ENCODE assay signal across 10 mouse cellular contexts in genomic region chr13:51311679-51312255, GRCm38 (mm10).
DNase-seq lines count a peak whose midpoint lies in the region; ATAC-seq lines count a peak whose summit lies in the region.
"Had no signal": no experiment of that assay in that cellular context is flagged by ENCODE, and none has a peak within 500 bp of the region (broad histone marks: within the 10 kb centered on the region; RNA-seq: fewer than 3 reads in every experiment).

No protein-coding gene starts in this region.

- no peaks in the 10 kb centered on the region for H3K27me3 ChIP-seq in midbrain, embryonic 10.5 days (ENCODE audit: low read depth, poor library complexity, severe bottlenecking)
- H3K27me3 ChIP-seq in midbrain, embryonic 11.5 days (ENCODE audit: control insufficient read depth, insufficient read depth, low read length): no peaks in the 10 kb centered on the region
- H3K27me3 ChIP-seq in heart, embryonic 11.5 days (ENCODE audit: control insufficient read depth, insufficient read depth, low read length): no peaks in the 10 kb centered on the region
- H3K27me3 ChIP-seq in kidney, embryonic 15.5 days: no peaks in the 10 kb centered on the region
- H3K27me3 ChIP-seq: hindbrain, embryonic 12.5 days had no signal

- no peaks in the 10 kb centered on the region for H3K36me3 ChIP-seq in midbrain, embryonic 10.5 days
- H3K36me3 ChIP-seq in midbrain, embryonic 11.5 days (ENCODE audit: control insufficient read depth, insufficient read depth, low read length): no peaks in the 10 kb centered on the region
- H3K36me3 ChIP-seq in heart, embryonic 11.5 days (ENCODE audit: control insufficient read depth, insufficient read depth, low read length): no peaks in the 10 kb centered on the region
- no peaks in the 10 kb centered on the region for H3K36me3 ChIP-seq in kidney, embryonic 15.5 days
- H3K36me3 ChIP-seq: hindbrain, embryonic 12.5 days had no signal

- peaks cover 49% of the 10 kb centered on the region for H3K4me1 ChIP-seq in midbrain, embryonic 10.5 days
- peaks cover 21% of the 10 kb centered on the region for H3K4me1 ChIP-seq in midbrain, embryonic 11.5 days (ENCODE audit: control insufficient read depth, insufficient read depth, low read length)
- H3K4me1 ChIP-seq in heart, embryonic 11.5 days (ENCODE audit: control insufficient read depth, insufficient read depth, low read length): peaks cover 31% of the 10 kb centered on the region
- H3K4me1 ChIP-seq in kidney, embryonic 15.5 days: peaks cover 61% of the 10 kb centered on the region

- H3K4me3 ChIP-seq in midbrain, embryonic 10.5 days: no peak overlapping the region
- no peak overlapping the region for H3K4me3 ChIP-seq in midbrain, embryonic 11.5 days (ENCODE audit: low read depth, low read length)
- no peak overlapping the region for H3K4me3 ChIP-seq in heart, embryonic 11.5 days (ENCODE audit: low read depth, low read length)
- H3K4me3 ChIP-seq in kidney, embryonic 15.5 days (replicated peaks): no peak overlapping the region
- H3K4me3 ChIP-seq: hindbrain, embryonic 12.5 days had no signal

- DNase-seq in midbrain, embryonic 10.5 days (ENCODE audit: low spot score): no peak
- DNase-seq in midbrain, embryonic 11.5 days (ENCODE audit: low spot score, missing footprints): no peak
- peak; percentile 59 for DNase-seq in lung, postnatal 36 days
- no peak for DNase-seq in frontal cortex, postnatal 36 days (ENCODE audit: low spot score in 2 of 2)
- DNase-seq: right cerebral cortex, postnatal 4 days had no signal

- H3K9me3 ChIP-seq in midbrain, embryonic 10.5 days (replicated peaks): no peaks in the 10 kb centered on the region
- H3K9me3 ChIP-seq in midbrain, embryonic 11.5 days (ENCODE audit: control insufficient read depth, low read length): no peaks in the 10 kb centered on the region
- H3K9me3 ChIP-seq in heart, embryonic 11.5 days (replicated peaks; ENCODE audit: control insufficient read depth, low read length): no peaks in the 10 kb centered on the region
- no peaks in the 10 kb centered on the region for H3K9me3 ChIP-seq in kidney, embryonic 15.5 days (replicated peaks)
- H3K9me3 ChIP-seq: hindbrain, embryonic 12.5 days had no signal

- no peak overlapping the region for H3K9ac ChIP-seq in midbrain, embryonic 11.5 days (ENCODE audit: low read length)
- no peak overlapping the region for H3K9ac ChIP-seq in heart, embryonic 11.5 days (ENCODE audit: low read depth, low read length)
- no peak overlapping the region for H3K9ac ChIP-seq in kidney, embryonic 15.5 days
- H3K9ac ChIP-seq: hindbrain, embryonic 12.5 days had no signal

- 70% methylated on average over 8 of the region's 8 CpGs for WGBS in midbrain, embryonic 10.5 days
- WGBS in midbrain, embryonic 11.5 days: 65% methylated on average over 8 of the region's 8 CpGs
- 36% methylated on average over 8 of the region's 8 CpGs for WGBS in heart, embryonic 11.5 days (ENCODE audit: insufficient replicate concordance)
- 35% methylated on average over 8 of the region's 8 CpGs for WGBS in kidney, embryonic 15.5 days

- peak overlapping the region; percentile 39; the same call in 1 of the 2 replicates for H3K27ac ChIP-seq in midbrain, embryonic 10.5 days (replicated peaks)
- H3K27ac ChIP-seq in midbrain, embryonic 11.5 days (ENCODE audit: low read depth, low read length): no peak overlapping the region
- peak overlapping the region; percentile 35; the same call in 1 of the 2 replicates for H3K27ac ChIP-seq in heart, embryonic 11.5 days (ENCODE audit: low read depth, low read length)
- H3K27ac ChIP-seq in kidney, embryonic 15.5 days: peak overlapping the region; percentile 91

- no peak for ATAC-seq in midbrain, embryonic 11.5 days (ENCODE audit: low FRiP score)
- ATAC-seq in heart, embryonic 11.5 days (replicated peaks; ENCODE audit: insufficient number of reproducible peaks, low FRiP score, low TSS enrichment): no peak
- ATAC-seq in kidney, embryonic 15.5 days (replicated peaks; ENCODE audit: low FRiP score): no peak
- no peak for ATAC-seq in CD4-positive, CD25-positive, alpha-beta regulatory T cell, adult 4 months
- ATAC-seq in megakaryocyte, adult 5-6 weeks (ENCODE audit: poor library complexity, severe bottlenecking): no peak

- H3K4me2 ChIP-seq in midbrain, embryonic 11.5 days: no peak overlapping the region
- no peak overlapping the region for H3K4me2 ChIP-seq in heart, embryonic 11.5 days
- no peak overlapping the region for H3K4me2 ChIP-seq in kidney, embryonic 15.5 days
- H3K4me2 ChIP-seq: hindbrain, embryonic 12.5 days had no signal
